Mouse (Mus musculus) midbrain, embryonic 15.5 days (tissue): ENCODE measurements at regions not wholly inside any gene's neighbourhood (a gene's known extent, or its start where the extent isn't known, plus 50 kb on each side); places are given as distances from the start of the nearest gene placed in this dataset.

Experiments
- ATAC-seq: fragments of 200-750 bp; cut with Nextera tagmentation; replicated peaks from 2 replicates; pipeline ENCODE4 v1.8.0; 2017; ENCODE audit warnings: moderate TSS enrichment
- H3K27ac ChIP-seq: fragments of 300-500 bp; sonication (generic); 2 replicates; pipeline ENCODE4 v1.5.1; 2015; ENCODE audit warnings: mild to moderate bottlenecking, inconsistent platforms
- H3K27me3 ChIP-seq: fragments of 300-500 bp; sonication (generic); replicated peaks from 2 replicates; pipeline ENCODE4 v1.6.1; 2015; ENCODE audit warnings: inconsistent platforms
- H3K36me3 ChIP-seq: fragments of 300-500 bp; sonication (generic); replicated peaks from 2 replicates; pipeline ENCODE4 v1.6.1; 2015; ENCODE audit warnings: inconsistent platforms
- H3K4me1 ChIP-seq: fragments of 300-500 bp; sonication (generic); 2 replicates; pipeline ENCODE4 v1.6.1; 2015; ENCODE audit warnings: inconsistent platforms
- H3K4me2 ChIP-seq: fragments of 300-500 bp; sonication (generic); 2 replicates; pipeline ENCODE4 v1.6.1; 2015; ENCODE audit warnings: inconsistent platforms, mild to moderate bottlenecking, moderate library complexity
- H3K4me3 ChIP-seq: fragments of 300-500 bp; sonication (generic); 2 replicates; pipeline ENCODE4 v1.5.1; 2015; ENCODE audit warnings: mild to moderate bottlenecking, inconsistent platforms
- H3K9ac ChIP-seq: fragments of 300-500 bp; sonication (generic); 2 replicates; pipeline ENCODE4 v1.6.1; 2015; ENCODE audit warnings: mild to moderate bottlenecking, inconsistent platforms
- H3K9me3 ChIP-seq: fragments of 300-500 bp; sonication (generic); 2 replicates; pipeline ENCODE4 v1.6.1; 2016; ENCODE audit warnings: inconsistent platforms
- WGBS: fragments of 180-500 bp; shearing (Covaris S2); methylation state at CpG from one replicate; pipeline ENCODE4 v1.1.7; 2015; ENCODE audit warnings: mixed read lengths; 5-methylcytosine and 5-hydroxymethylcytosine counted together

GRCm38 (mm10) chr7:55400774-55401173, 367.2 kb upstream of the Siglech start:
- H3K27ac ChIP-seq = no peak overlapping the region
- no peak overlapping the region for H3K9ac ChIP-seq
- H3K9me3 ChIP-seq = no peaks in the 10 kb centered on the region
- no peaks in the 10 kb centered on the region for H3K4me1 ChIP-seq
- H3K27me3 ChIP-seq = no peaks in the 10 kb centered on the region
- no peak overlapping the region for H3K4me3 ChIP-seq
- no peak overlapping the region for H3K4me2 ChIP-seq
- ATAC-seq = no peak
- H3K36me3 ChIP-seq = no peaks in the 10 kb centered on the region

- 58% methylated on average over 3 of the region's 3 CpGs for WGBS
- no peaks in the 10 kb centered on the region for H3K27me3 ChIP-seq
- no peak overlapping the region for H3K9ac ChIP-seq
- H3K4me1 ChIP-seq = no peaks in the 10 kb centered on the region
- 0 out of 2 replicates have a peak overlapping the region, but pooled peaks have one; percentile 29 for H3K27ac ChIP-seq
- peak; percentile 74; the same call in 1 of the 2 replicates for ATAC-seq
- H3K4me2 ChIP-seq = no peak overlapping the region
- no peaks in the 10 kb centered on the region for H3K36me3 ChIP-seq
- no peaks in the 10 kb centered on the region for H3K9me3 ChIP-seq
- no peak overlapping the region for H3K4me3 ChIP-seq
Observed at GRCm38 (mm10) chr7:55401300-55401711, 366.7 kb upstream of the Siglech start.

GRCm38 (mm10) chr7:55447297-55447885, 320.6 kb upstream of the Siglech start:
- Histone ChIP-seq H3K4me2 (no peak overlapping the region), H3K36me3 (no peaks in the 10 kb centered on the region), H3K4me1 (no peaks in the 10 kb centered on the region), H3K9me3 (no peaks in the 10 kb centered on the region), H3K9ac (no peak overlapping the region), H3K27me3 (no peaks in the 10 kb centered on the region), H3K4me3 (no peak overlapping the region), H3K27ac (no peak overlapping the region)
- ATAC-seq = peak; percentile 84; the same call in 1 of the 2 replicates
- WGBS = 58% methylated on average over 2 of the region's 2 CpGs
